Mouse (Mus musculus) heart, postnatal 4 days (tissue): ENCODE data around the gene Ighmbp2. TPM values are rescaled to one million over a fixed set of nuclear protein-coding genes. Genes with fewer than 3 reads are reported as not detected.
"Not testable (repeated sequence)": the region's sequence is repeated elsewhere in the genome, so short reads cannot be mapped to it uniquely, and the experiment has no call there.

Experiments used
- DNase-seq: peaks from one replicate; pipeline ENCODE4 v3.0.0; 2021
- microRNA-seq, 2 experiments: library from miRNA; unstranded; fragments of <30 nt; microRNA quantifications; one replicate each; pipeline ENCODE4 v1.2.0; 2021 to 2022
- total RNA-seq, 2 experiments: library from RNA; stranded (reverse); gene quantifications; 2 replicates each; pipeline ENCODE4 v1.2.3; 2021

Ighmbp2 gene
- total RNA-seq, 2 experiments from 2014 or later, result 4.4 to 4.5 TPM

- DNase-seq, result no peak
These were observed 931 bp downstream of the Ighmbp2 start for GRCm38 (mm10) chr19:3281886-3282285.

- no peak for DNase-seq
These were observed 7.0 kb downstream of the Ighmbp2 start for GRCm38 (mm10) chr19:3275744-3276365.

GRCm38 (mm10) chr19:3273331-3273730 lies 9.5 kb downstream of the Ighmbp2 start:
- DNase-seq, result no peak

GRCm38 (mm10) chr19:3271366-3271765 lies 11.5 kb downstream of the Ighmbp2 start:
- DNase-seq, result no peak

DNA sequence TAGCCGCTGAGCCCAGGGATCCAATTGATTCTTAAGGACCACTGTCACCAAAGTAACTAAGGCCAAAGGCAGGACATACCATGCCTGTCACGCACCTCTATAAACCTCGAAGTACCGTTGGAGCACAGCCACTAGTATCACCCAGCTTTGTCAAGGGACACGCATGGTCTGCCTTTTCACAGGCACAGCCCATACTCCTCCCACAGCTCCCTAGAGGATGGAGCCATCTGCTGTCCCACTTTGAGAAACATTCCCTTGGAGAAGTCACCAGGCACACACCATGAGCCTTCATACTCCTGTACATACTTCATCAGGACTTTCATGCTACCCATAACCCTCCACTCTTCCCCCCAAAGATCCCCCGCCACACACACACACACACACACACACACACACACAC lies 13.0 kb downstream of the Ighmbp2 start:
- DNase-seq, result no peak

DNA sequence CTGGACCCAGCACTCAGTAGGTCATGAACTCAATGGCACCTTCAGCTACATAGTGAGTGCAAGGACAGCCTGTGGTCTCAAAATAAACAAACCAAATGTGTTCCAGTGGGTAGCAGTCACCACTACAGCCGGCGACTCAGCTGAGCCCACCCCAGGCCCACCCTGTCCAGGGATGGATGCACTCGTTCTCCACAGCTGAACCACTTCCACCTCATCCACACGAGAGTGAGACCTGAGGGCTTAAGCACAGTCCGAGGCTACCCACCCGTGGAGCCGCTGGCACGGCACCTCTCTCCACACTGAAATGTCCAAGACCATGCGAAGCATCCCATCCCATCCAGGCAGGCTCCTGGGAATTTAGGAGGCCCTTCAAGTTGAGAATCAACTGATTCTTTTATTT lies 13.5 kb downstream of the Ighmbp2 start:
- no peak for DNase-seq

DNA sequence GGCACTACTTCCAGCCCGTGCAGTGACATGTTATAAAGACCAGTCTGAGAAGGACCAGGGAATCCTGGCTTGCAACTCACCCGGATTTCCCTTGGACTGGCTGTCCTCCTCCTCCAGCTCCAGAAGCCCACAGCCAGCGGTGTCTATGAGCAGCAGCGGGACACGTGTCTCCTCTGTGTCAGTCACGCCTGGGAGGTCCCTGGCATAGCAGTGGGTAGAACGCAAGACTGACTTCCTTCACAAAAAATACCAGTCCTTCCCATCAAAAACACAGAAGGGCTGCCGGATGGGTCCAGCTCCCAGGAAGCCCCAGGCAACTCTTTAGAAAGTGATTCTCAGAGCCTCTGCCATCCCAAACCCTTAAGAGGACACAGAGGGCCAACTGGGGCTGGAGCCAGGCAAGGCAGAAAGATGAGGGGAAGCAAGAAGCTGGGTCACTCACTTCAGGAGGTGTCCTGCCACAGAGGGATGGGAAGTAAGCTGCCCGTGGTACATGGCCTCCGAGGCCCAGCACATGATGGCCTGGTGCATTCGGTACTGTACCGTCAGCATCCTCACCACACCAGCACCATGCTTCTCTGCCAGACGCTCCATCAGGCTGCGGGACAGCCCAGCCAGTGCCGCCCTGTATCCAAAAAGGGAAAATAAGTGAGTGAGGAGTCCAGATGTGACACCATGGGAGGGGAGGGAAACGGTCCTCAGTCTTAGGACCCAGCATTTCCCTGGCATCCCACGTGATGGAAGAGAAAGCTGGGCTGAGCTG lies 14.4 kb downstream of the Ighmbp2 start:
- no peak for DNase-seq

DNA sequence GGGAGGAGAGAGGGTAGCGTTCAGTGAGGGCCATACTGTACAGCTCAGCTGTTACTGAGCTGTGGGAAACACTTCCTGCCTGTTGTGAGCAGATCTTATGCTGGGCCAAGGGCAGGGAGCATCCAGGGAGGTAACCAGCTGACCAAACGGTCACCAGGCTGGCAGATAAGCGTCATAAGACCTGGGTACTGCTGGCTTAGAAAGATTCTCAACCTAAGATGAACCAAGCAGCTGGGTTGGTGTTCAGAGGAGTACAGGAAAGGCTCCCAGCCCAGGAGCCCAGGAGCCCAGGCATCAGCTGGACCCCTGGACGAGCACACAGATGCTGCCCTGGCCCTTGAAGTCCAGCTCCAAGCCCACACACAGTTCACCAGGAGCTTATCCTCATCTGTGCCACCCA lies 15.5 kb downstream of the Ighmbp2 start:
- DNase-seq, result no peak

DNA sequence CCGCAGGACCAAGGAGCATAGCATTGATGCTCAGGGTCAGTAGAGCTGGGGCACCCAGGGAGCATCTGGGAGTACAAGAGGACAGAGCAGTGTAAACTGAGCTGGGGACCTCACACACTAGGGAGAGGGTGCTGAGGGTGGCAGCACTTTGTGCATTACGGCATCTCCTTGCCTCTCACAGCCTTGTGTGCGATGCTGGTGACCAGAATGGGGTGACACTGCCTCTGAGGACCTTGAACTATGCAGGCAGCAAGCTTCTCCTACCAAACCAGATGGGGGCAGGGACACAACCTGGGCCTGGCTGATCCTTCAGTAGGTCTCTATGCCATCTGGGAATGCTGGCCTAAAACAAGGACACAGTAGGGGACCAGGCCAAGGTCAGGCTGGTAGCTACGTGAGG lies 16.1 kb downstream of the Ighmbp2 start:
- DNase-seq, result no peak

DNA sequence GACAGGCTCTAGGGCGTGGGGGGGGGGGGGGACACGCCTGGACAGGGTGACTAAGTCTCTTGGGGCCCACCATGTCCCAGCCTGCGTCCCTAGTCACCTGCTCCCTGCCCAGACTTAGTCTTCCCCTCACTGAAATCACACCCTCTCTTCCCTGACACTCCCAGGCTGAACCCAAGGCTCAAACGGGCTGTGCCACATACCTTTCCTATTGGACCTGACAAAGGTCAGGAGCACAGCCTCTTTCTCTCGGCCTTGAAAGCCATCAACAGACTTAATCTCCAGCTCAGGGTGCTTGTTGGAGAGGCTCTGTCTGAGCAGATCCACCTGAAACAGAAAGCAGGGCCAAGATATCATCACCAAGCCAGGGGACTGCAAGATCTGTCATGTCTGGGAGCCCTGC lies 16.7 kb downstream of the Ighmbp2 start:
- DNase-seq, result no peak

DNA sequence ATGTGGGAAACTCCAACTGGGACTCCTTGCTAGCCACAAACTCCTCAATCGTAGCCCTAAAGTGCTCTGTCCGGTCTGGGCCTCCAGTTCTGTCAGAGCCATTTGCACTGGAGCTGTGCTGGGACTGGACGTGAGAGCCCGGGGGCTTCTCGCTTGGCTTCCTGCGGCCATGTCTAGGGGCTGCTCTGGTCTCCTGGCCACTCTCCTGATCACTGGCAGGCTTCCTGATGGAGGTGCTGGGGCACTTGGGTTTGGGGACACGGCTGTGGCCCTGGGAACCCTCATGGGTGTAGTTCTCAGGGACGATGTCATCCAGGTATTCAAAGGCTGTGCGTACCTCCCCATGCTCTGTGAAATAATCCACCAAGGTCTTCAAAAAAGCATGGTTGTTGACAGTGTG lies 17.6 kb downstream of the Ighmbp2 start:
- no peak for DNase-seq

GRCm38 (mm10) chr19:3264348-3264747 lies 18.5 kb downstream of the Ighmbp2 start:
- no peak for DNase-seq

DNA sequence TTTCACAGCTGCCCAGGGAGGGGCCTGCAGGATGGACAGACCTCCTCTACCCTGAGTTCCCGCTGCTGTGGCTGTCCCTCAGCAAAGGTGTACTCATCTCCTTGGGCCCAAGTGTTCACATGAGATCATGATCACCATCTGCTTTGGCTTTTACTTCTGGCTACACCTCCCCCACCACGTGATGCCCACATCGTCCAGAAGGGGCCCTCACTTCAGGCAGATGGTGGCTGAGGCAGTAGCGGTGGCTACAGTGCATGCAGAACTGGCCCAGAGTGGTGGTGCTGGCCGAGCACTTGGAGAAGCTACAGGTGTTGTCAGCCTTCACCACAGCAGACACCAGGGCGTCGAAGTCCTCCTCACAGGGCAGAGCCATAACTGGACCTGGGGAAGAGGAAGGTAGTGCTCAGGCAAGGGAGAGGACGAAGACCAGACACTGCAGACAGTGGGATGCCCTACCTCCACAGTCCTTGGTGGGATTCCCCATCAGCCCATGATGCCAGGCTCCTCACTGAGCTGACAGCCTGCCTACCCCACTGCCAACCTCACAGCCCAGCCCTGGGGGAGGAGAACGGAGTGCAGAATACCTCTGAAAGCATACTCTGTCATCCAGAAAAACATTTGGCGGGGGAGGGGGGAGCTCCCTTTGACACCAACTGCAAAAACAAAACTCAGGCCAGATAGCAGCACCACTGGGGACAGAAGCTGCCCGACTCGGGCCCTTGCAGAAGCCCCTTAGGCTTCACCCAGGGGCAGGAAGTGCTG lies 20.9 kb downstream of the Ighmbp2 start:
- no peak for DNase-seq

DNA sequence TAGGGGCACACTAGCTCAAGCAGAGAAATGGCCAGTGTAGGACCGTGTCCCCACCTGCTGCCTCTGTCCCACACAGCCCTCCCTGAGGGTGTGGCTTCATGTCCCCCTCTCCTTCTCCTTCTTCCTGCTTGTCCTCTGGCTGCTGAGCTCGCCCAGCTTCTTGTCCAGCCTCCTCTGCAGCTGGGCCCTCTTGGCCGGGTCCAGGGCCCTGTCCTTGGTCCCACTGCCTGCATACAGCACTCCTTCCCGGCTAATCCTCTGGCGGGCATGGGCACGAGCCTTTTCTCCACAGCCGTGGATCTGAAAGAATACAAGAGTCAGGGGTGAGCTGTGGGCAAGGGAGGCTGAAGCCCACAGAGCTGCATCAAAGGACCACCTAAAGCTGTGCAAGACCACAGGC lies 21.5 kb downstream of the Ighmbp2 start:
- DNase-seq, result no peak

- DNase-seq, result no peak
These were observed 22.2 kb downstream of the Ighmbp2 start for GRCm38 (mm10) chr19:3260591-3260990.

DNA sequence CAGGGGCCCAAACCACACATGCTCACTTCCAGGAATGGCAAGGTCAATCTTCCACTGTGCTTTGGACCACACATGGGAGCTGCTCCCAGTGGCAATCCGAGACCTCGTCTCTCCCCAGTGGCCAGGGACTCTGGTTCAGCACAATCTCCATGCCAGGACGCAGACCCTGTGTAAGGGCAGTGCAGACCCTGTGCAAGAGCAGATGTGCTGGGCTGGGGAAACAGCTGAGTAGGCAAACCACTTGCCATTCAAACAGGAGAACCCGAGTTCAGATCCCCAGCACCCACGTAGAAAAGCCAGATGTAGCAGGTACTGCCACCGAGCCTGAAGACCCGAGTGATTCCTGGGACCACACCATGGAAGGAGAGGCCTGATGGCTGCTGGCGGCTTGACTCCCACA lies 22.8 kb downstream of the Ighmbp2 start:
- no peak for DNase-seq

DNA sequence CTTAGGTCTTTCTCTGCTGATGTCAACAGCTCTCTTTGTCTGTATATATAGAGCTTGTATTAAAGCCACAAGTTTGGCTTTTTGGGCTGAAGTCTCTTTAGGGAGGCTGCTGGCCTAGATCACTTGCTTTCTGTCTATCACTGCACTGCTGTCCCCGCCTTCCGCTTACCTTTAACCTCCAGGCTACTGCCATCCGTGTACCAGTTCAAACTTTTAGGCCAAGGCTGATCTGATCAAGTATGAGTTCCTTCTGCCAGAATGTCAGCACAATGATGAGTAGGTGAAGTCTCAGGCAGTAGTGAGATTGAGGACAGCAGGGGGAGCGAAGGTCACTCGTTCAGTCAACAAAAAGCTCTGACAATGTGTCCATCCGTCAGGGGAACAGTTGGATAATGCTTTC lies 57.6 kb downstream of the Ighmbp2 start:
- not testable (repeated sequence) for DNase-seq

DNA sequence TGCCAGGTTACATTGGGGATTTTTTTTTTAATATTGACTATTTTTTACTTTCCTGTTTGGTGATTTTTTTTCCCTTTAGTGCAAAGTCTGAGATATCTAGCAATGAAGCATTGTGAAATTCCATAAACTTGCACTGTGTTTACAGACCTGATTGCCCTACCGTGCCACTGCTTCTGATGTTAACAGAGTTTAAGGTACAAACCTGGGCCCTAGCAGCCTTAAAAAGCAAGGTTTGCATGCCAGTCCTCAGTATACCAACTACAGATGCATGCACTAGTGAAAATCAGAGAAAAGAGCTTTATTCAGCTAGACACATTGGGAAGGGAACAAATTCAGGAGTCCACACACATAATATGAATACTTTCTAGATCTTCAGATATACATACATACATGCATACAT lies 67.9 kb downstream of the Ighmbp2 start:
- not testable (repeated sequence) for DNase-seq

Small RNA genes within 50 kb of the gene (microRNA-seq; reads per million reads assigned to microRNA genes)
- 0.41 to 0.69 reads per million in 2 experiments for gene Mir6984

Other genes starting within 250 kb of the Ighmbp2 start
- gene Mrpl21, start 116 bp downstream of the Ighmbp2 start, total RNA-seq, result 10 to 100 TPM; 69.4 to 71.9 TPM
- 100 to 1,000 TPM; 135 to 145 TPM for gene Cpt1a, start 39.3 kb upstream of the Ighmbp2 start, total RNA-seq
- 1 to 10 TPM; 2.8 to 3.4 TPM for gene Tesmin, start 105.8 kb upstream of the Ighmbp2 start, total RNA-seq
- under 1 TPM; 0.36 to 0.47 TPM for gene Gal, start 131.5 kb upstream of the Ighmbp2 start, total RNA-seq